Mouse (Mus musculus) large intestine, adult 2 months (tissue): ENCODE data around the gene Cstf1. TPM values are rescaled to one million over a fixed set of nuclear protein-coding genes. Genes with fewer than 3 reads are reported as not detected.

Experiments used
- DNase-seq: peaks from one replicate; pipeline ENCODE4 v3.0.0-alpha.2; 2012; ENCODE audit warnings: low read depth, low spot score
- WGBS: fragments of 180-500 bp; shearing (Covaris S2); methylation state at CpG from one replicate; pipeline ENCODE4 v1.1.7; 2018; 5-methylcytosine and 5-hydroxymethylcytosine counted together
- polyA plus RNA-seq: library from polyadenylated mRNA; depleted of rRNA; stranded (reverse); fragments of >200 nt; gene quantifications from 2 replicates; pipeline ENCODE4 v1.2.3, GENCODE M21; 2012; rRNA removed

Gene Cstf1
- polyA plus RNA-seq, 1 experiment, result 22.2 TPM

DNA sequence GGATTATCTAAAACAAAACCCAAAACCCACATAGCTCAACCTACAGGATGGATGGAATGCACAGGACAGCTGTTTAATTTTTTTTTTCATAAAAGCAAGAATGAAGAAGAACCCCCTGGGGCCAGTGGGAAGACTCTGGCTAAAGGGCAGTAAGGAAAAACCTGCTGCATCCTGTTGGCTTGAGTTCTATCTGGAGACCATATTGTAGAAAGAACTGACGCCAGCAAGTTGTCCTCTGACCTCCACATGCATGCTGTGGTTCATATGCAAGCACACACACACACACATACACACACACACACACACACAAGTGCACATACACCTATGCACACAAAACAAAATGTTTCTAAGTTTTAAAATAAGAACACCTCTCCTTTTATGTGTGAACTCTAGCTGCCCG, 40.2 kb downstream of the Cstf1 start:
- 67% methylated on average over 2 of the region's 2 CpGs for WGBS
- DNase-seq, result no peak

GRCm38 (mm10) chr2:172411091-172411490, 40.6 kb downstream of the Cstf1 start:
- no peak for DNase-seq
- WGBS, result 71% methylated on average over 11 of the region's 11 CpGs

GRCm38 (mm10) chr2:172412454-172412853, 42.0 kb downstream of the Cstf1 start:
- DNase-seq, result no peak
- WGBS, result 12% methylated on average over 9 of the region's 9 CpGs

GRCm38 (mm10) chr2:172413273-172413672, 42.8 kb downstream of the Cstf1 start:
- 21% methylated on average over 4 of the region's 4 CpGs for WGBS

DNA sequence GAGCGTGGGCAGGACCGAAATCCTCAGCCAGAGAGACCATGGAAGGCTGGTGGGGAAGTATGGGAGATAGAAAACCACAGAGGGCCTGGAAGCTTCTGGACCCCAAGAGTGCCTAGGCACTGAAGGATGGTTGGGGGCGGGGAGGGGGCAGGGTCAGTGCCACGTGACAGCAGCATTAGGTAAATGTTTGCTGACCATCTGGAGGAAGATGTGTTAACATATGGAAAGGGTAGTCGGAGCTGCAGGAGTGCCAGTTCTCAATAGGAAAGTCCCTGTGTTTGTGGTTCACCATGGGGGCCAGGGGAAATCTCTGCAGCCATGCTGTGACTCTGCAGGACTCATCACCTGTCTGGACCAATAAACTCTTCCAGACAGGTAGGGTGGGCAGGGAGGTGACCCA, 43.4 kb downstream of the Cstf1 start:
- WGBS, result 34% methylated on average over 5 of the region's 5 CpGs

More at GRCm38 (mm10) chr2:172413273-172413672, 42.8 kb downstream of the Cstf1 start:
- DNase-seq, result no peak

DNA sequence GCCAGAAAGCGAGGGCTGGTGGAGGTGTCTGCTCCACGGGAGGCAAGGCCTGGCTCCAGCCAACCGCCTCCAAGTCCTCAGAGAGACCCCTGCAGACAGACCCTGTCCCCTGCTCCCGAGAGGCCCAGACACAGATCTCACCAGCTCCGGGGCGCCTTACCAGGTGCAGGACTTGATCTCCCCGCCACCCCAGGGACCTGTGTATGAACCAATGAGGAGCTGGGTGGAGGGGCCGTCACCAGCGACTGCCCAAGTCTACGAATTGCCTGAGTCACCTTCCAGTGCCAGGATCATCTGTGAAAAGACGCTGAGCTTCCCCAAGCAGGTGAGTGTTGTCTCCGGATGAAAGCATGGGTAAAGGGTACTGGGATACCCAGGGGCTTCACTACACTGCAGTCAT, 45.7 kb downstream of the Cstf1 start:
- no peak for DNase-seq
- WGBS, result 61% methylated on average over 12 of the region's 12 CpGs

More for the DNA sequence above, 43.4 kb downstream of the Cstf1 start:
- DNase-seq, result no peak

- no peak for DNase-seq
- 77% methylated on average over 5 of the region's 5 CpGs for WGBS
Observed at GRCm38 (mm10) chr2:172416876-172417275, 46.4 kb downstream of the Cstf1 start.

GRCm38 (mm10) chr2:172418208-172418607, 47.7 kb downstream of the Cstf1 start:
- DNase-seq, result no peak
- WGBS, result 83% methylated on average over 5 of the region's 5 CpGs

DNA sequence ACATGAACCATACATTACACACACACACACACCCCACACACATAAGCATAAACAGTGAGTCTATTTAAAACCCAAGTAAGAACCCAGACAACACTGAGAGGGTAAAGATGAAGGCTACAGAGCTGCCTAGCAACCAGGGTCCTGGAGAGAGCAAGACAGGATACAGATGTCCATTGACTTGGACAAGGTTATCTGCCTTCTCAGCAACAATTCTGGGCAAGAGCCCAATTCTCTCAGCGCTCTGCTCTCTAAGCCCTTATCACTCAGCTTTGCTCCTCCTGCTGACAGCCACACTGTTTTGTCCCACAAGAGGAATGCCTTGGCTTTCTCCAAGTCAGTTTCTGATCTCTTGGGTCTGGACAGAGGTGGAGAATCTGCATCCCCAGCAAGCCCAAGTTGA, 60.1 kb downstream of the Cstf1 start:
- 42% methylated on average over 1 of the region's 1 CpGs for WGBS
- no peak for DNase-seq

Other genes with a start within 250 kb of the Cstf1 start
- gene Mc3r, start 122.2 kb upstream of the Cstf1 start, polyA plus RNA-seq, result not detected in 2 replicates
- gene Fam210b, start 25.1 kb upstream of the Cstf1 start, polyA plus RNA-seq, result 11.2 and 15.1 TPM in 2 replicates
- gene Aurka, start 146 bp upstream of the Cstf1 start, polyA plus RNA-seq, result 24.9 and 29.3 TPM in 2 replicates
- gene Cass4, start 23.1 kb downstream of the Cstf1 start, polyA plus RNA-seq, result 0.50 and 1.1 TPM in 2 replicates
- 44.6 and 44.8 TPM in 2 replicates for gene Rtf2, start 69.9 kb downstream of the Cstf1 start, polyA plus RNA-seq
- gene Gcnt7, start 87.9 kb downstream of the Cstf1 start, polyA plus RNA-seq, result not detected in 2 replicates
- gene Fam209, start 101.8 kb downstream of the Cstf1 start, polyA plus RNA-seq, result 0.35 TPM in 1 of 2 replicates, not detected in the other
- not detected in 2 replicates for gene Tfap2c, start 178.9 kb downstream of the Cstf1 start, polyA plus RNA-seq